Mouse (Mus musculus): ENCODE measurements around the gene Olfr15. TPM values are rescaled to one million over a fixed set of nuclear protein-coding genes. Genes with fewer than 3 reads are reported as not detected.
"Not testable (repeated sequence)": the region's sequence is repeated elsewhere in the genome, so short reads cannot be mapped to it uniquely, and the experiment has no call there.

The Olfr15 gene
- not detected for total RNA-seq (2021)
- long read RNA-seq, experiment 1, result 0 reads
- long read RNA-seq, experiment 2, result 0 reads

DNA sequence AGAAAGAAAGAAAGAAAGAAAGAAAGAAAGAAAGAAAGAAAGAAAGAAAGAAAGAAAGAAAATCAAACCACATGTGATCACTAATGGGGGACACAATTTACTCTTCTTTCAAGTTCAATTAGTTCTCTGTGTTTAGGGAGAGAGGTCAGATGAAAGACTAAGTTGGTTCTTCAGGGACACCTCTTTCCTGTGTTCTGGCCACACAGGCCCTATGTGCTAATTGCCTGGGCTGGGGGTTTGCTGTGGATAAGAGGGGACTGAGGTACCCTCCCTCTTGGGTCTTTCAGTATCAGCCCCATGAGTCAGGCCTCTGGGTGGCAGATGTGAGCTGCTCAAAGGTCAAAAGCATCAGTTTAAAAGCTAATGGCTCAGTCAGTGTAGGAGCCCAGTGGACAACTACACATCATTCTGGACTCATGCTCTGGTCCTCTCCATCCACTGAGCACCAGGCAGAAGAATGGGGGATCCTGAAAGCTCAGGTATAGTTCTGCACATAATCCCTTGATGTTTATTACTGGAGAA lies at the start of gene Olfr15:
Olfr15 (plus strand) TSS at position 291 of the 522 bp plus-strand sequence.
- no peak within 1 kb of the TSS for H3K27ac ChIP-seq
- TF ChIP-seq CTCF (conservative IDR thresholded peaks at IDR 0.05), result peak; percentile 42
- no peak for DNase-seq (ENCODE audit: low spot score in 2 of 2)

DNA sequence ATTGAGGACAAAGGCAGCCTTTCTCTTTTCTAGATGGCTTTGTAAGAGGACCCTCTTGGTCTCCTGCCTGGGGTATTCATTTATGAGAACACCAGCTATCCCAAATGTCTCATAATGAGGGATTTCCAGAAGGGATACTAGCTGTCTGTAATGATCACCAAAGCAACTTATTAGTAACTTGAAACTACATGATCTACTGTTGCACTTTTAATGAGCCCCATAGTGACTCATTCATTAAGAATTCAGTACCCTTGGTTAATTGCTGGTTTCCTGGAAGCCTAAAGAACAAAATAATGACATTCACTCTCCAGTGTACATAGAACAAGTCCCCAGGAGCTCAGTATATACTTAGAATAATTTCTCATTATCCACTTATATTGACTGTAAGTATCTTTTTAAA lies 49.4 kb upstream of the Olfr15 start:
- no peak for DNase-seq (ENCODE audit: low spot score in 2 of 2)
- Histone ChIP-seq H3K27ac (no peak overlapping the region), H3K4me3 (no peak overlapping the region)
- no peak for TF ChIP-seq CTCF (conservative IDR thresholded peaks at IDR 0.05)

More for the DNA sequence above, at the start of gene Olfr15:
- no peak within 1 kb of the TSS for H3K4me3 ChIP-seq

DNA sequence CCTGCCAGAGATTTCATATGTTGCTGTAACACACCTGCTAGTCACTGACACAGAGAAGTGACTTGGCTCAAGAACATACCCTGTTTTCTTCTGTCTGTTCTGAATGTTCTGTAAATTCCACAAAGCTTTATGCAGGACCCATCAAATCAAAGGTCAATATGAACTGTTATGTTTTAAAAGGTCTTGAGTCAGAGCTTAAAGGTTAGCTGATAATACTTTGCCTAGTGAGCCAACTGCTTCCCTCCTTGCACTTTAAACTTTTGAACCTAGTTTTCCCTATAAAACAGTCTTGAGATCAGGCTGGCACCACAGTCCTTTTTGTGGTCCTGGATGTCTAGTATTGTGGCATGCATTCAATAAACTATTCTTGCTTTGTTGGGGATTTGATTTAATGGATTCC lies 42.3 kb upstream of the Olfr15 start:
- no peak for DNase-seq (ENCODE audit: low spot score in 2 of 2)
- H3K27ac ChIP-seq, result no peak overlapping the region
- TF ChIP-seq CTCF (conservative IDR thresholded peaks at IDR 0.05), result no peak
- H3K4me3 ChIP-seq, result no peak overlapping the region

DNA sequence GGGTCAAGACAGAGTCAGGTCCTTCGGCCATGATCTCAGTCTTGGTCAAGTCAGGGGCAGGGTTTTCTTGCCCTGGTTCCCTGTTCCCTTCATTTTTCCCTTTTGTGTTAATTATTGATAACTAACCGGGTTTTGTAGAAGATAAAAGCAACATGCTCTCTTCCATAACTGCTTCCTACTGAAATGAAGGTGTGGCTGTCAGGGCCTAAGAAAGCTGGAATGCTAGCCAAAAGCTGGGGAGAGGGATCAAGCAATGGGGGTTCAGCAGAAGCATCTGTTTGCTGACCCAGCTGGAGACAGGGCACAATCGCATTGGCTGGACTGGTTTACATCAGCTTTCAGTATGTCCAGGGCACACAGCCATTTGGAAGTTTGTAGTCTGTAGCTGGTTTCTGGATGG lies 22.5 kb upstream of the Olfr15 start:
- Histone ChIP-seq H3K4me3 (no peak overlapping the region), H3K27ac (no peak overlapping the region)
- TF ChIP-seq CTCF (conservative IDR thresholded peaks at IDR 0.05), result no peak
- no peak for DNase-seq (ENCODE audit: low spot score in 2 of 2)

DNA sequence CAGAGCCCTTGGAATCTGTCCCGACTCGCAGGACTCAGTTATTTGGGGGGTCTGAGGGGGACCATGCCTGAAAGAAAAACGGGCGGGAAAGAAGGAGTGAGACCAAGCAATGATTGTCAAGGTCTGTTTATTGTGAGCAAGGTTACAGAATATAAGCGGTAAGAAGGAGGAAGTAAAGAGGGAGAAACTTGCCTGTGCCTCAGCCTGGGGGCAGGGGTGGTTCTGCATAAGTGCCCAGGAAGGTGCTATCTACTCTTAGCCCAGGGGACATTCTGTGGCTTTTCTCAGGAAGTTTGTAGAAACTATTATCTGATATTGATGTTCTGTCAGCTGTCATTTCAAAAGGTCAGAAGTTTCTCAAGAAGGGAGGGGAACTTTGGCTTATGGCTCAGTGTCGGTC lies 16.0 kb upstream of the Olfr15 start:
- H3K27ac ChIP-seq; DNase-seq (ENCODE audit: low spot score in 2 of 2); H3K4me3 ChIP-seq: not testable (repeated sequence)

DNA sequence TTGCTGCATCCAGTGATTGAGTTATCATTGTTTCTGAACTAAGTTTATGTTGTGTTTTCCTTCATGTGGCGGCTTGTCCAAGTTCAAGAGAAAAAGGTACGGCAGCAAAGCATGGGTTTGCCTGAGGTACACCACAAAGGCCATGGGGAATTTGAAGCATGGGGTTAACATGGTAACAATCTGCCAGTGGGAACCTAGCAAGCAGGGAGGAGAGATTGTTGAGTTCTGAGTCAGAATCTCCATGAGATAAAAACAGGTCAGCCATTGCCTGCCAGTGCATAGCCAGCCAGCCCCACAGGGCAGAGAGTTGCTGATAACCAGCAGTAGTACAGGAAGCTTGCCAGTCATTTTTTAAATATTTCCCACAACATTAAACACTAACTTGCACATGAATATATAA lies 10.5 kb upstream of the Olfr15 start:
- DNase-seq (ENCODE audit: low spot score in 2 of 2), result no peak
- TF ChIP-seq CTCF (conservative IDR thresholded peaks at IDR 0.05), result no peak
- no peak overlapping the region for H3K4me3 ChIP-seq
- H3K27ac ChIP-seq, result no peak overlapping the region

DNA sequence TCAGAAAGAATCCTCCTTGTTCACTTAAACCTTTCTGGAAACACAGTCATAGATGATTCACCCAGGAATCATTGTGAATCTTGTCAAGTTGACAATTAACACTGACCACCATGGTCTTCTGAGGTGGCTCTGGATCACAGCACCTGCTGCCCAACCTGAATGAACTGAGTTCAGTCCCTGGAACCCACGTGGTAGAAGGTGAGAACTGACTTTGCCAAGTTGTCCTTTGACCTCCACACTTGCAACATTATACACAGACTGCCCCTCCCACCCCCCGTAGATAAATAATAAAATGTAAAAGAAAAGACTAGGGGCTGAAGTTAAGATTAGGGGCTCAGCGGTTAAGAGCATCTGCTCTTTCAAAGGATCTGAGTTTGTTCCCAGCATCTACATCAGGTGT lies 2.7 kb upstream of the Olfr15 start:
- Histone ChIP-seq H3K27ac (no peak overlapping the region), H3K4me3 (no peak overlapping the region)
- TF ChIP-seq CTCF (conservative IDR thresholded peaks at IDR 0.05), result no peak
- DNase-seq (ENCODE audit: low spot score in 2 of 2), result no peak

DNA sequence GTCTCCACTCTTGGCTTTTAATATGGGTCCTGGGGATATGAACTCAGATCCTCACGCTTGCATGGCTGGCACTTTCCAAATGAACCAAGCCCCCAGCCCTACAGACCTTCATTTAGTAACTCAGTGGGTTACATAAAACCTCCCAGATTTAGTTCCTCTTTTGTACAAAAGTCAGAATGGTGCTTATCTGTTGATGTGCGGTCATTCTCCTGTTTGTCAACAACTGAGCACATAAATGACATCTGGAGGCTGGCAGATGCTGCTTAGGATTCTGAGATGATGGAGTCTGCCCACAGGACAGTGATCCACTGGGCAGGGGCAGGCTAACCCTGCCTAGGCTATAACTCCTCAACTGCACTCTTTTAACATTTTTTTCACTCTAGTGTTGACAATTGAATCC lies 951 bp upstream of the Olfr15 start:
- no peak for TF ChIP-seq CTCF (conservative IDR thresholded peaks at IDR 0.05)
- no peak for DNase-seq (ENCODE audit: low spot score in 2 of 2)
- H3K4me3 ChIP-seq, result no peak overlapping the region
- no peak overlapping the region for H3K27ac ChIP-seq

DNA sequence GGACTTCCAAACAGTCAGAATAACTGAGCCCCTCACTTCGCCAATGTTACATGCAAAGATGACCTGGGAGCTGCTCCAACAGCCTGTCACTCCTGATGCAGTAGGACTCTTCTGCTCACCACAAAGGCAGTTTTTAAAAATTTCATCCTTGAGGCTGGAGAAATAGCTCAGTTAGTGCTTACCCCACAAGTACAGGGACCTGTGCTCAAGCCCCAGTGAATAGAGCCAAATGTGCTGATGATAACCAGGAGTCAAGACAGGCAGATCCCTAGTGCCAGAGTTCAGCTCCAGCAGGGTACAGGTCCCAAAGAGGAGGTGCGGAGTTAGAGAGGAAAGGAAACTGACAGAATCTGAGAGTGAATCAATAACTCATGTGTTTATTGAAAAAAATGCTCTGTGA lies 4.8 kb downstream of the Olfr15 start:
- no peak for TF ChIP-seq CTCF (conservative IDR thresholded peaks at IDR 0.05)
- no peak for DNase-seq (ENCODE audit: low spot score in 2 of 2)
- Histone ChIP-seq H3K27ac (no peak overlapping the region), H3K4me3 (no peak overlapping the region)

DNA sequence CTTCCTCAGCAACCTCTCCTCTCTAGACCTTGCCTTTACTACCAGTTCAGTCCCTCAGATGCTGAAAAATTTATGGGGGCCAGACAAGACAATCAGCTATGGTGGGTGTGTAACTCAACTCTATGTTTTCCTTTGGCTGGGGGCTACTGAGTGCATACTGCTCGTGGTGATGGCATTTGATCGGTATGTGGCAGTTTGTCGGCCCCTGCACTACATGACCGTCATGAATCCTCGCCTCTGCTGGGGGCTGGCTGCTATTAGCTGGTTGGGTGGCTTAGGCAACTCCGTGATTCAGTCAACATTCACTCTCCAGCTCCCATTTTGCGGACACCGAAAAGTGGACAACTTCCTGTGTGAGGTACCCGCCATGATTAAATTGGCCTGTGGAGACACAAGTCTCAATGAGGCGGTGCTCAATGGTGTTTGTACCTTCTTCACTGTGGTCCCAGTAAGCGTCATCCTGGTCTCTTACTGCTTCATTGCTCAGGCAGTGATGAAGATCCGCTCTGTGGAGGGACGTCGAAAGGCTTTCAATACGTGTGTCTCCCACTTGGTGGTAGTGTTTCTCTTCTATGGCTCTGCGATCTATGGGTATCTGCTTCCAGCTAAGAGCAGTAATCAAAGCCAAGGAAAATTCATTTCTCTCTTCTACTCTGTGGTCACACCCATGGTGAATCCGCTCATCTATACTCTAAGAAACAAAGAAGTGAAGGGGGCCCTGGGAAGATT lies 8.6 kb downstream of the Olfr15 start:
- DNase-seq (ENCODE audit: low spot score in 2 of 2), result peak; percentile 41 to 55
- Histone ChIP-seq H3K4me3 (no peak overlapping the region), H3K27ac (no peak overlapping the region)
- peak; percentile 83 for TF ChIP-seq CTCF (conservative IDR thresholded peaks at IDR 0.05)

DNA sequence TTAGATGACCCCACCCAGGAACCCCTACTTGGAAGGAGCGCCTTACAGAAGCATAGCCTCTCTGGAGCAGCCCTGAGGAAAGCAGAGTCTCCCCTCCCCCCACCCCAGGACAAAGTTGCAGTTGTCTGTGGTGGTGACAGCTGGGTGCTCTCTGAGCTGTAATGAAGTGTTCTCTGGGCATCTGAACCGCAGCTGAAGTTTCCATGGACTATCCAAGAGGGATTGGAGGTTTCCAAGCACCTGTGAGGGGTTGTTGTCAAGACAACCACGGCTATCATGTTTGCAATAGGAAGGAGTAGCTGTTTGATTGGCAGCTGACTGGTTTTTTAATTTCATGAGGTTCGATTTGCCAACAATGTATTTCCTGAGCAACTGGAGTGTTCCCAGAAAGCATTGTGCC lies 12.3 kb downstream of the Olfr15 start:
- no peak for TF ChIP-seq CTCF (conservative IDR thresholded peaks at IDR 0.05)
- H3K27ac ChIP-seq, result no peak overlapping the region
- no peak overlapping the region for H3K4me3 ChIP-seq
- no peak for DNase-seq (ENCODE audit: low spot score in 2 of 2)

DNA sequence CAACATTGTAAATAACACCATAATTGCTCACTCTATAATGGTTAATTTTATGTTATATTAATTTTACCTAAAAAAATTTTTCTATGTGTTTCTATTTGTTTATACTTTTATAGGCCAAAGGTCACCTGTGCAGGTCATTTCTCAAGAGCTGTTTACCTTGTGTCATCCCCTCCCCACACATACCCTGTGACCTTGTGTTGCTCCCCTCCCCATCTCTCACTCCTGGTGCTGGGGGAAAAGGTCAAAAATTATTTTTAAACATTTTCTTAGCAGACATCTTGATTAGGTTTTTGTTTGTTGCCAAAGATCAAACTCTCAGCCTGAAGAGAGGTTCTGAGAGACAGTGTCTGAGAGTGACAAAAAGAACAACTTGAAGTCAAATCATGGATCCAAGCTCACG lies 13.1 kb downstream of the Olfr15 start:
- no peak overlapping the region for H3K27ac ChIP-seq
- no peak for DNase-seq (ENCODE audit: low spot score in 2 of 2)
- H3K4me3 ChIP-seq, result no peak overlapping the region
- no peak for TF ChIP-seq CTCF (conservative IDR thresholded peaks at IDR 0.05)

DNA sequence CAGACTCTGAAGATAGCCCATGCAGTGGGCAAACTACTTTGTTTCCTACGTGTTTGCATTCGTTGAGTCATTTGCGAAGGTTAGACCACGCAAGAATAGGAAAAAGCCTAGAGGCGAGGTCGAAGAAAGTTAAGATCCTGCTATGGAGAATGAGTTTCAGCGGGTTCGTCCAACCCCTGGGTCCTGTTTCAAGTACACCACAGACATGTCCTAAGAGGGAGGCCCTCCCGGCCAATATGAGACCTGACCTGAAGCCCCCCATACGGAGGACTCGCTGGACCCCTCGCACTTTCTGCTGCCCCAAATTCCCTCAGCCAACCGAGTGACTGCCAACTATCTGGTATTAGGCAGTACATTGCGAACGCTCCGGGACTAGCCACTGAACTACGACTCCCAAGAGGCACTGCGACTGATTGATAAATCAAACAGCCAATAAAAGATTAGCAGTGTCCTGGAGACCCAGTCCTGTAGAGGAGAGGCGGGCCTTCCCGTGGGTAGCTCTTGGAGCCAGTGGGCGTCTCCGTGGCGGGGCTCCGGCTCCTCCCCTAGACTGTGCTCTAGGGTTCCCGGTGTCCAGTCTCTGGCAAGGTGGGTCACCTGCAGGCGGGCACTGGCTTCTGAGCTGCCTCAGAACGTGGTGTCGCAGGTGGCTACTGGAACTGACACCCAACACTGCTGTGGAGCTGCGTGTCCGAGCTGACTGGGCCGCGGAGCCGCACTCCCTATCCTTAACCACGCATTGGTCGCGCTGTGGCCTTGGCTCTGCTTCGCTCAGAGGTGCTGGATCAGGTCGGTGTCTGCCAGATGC lies 16.2 kb downstream of the Olfr15 start, which contains the start of gene Zfp174:
Zfp174 (plus strand) TSS at position 558 of the 808 bp plus-strand sequence.
- Histone ChIP-seq H3K4me3 (peak within 1 kb of the TSS; percentile 61), H3K27ac (peak within 1 kb of the TSS; percentile 95)
- TF ChIP-seq CTCF (conservative IDR thresholded peaks at IDR 0.05), result no peak
- DNase-seq (ENCODE audit: low spot score in 2 of 2), result peak; percentile 94 to 98

Data from layer of hippocampus, adult 2 months (tissue).